Mouse (Mus musculus) CH12.LX (cell line): Measurements from ENCODE around the gene Tmtc1. TPM values are rescaled to one million over a fixed set of nuclear protein-coding genes. Genes with fewer than 3 reads are reported as not detected.

Source experiments
- DNase-seq: peaks from one replicate; pipeline ENCODE4 v3.0.0-alpha.2; 2013; ENCODE audit errors: extremely low read depth
- H3K27ac ChIP-seq: 2 replicates; pipeline ENCODE4 v1.5.1; 2012; ENCODE audit warnings: low read depth, mild to moderate bottlenecking, control low read depth, moderate library complexity; ENCODE audit not compliant: insufficient read depth
- H3K27me3 ChIP-seq: replicated peaks from 2 replicates; pipeline ENCODE3; 2012; ENCODE audit warnings: inconsistent platforms
- H3K36me3 ChIP-seq, 2 experiments: replicated peaks in 1 of 2; 2 replicates each; pipeline versions ENCODE3 to v1.6.1; 2012; ENCODE audit warnings: inconsistent platforms in 1 of 2, low read length in 1 of 2, mild to moderate bottlenecking in 1 of 2, mixed read lengths in 1 of 2, moderate library complexity in 1 of 2; ENCODE audit not compliant: control insufficient read depth in 1 of 2, insufficient read depth in 1 of 2
- H3K4me1 ChIP-seq, 2 experiments: 2 replicates each; pipeline ENCODE4 v1.6.1; 2012; ENCODE audit warnings: inconsistent platforms in 1 of 2, moderate library complexity in 1 of 2; ENCODE audit not compliant: insufficient read depth in 2 of 2, control insufficient read depth in 1 of 2
- H3K4me2 ChIP-seq: 2 replicates; pipeline ENCODE4 v1.6.1; 2012; ENCODE audit warnings: low read depth, mild to moderate bottlenecking, control low read depth; ENCODE audit not compliant: poor library complexity, insufficient read depth, severe bottlenecking
- H3K4me3 ChIP-seq, 3 experiments: fragments of 150-350 bp in 1 of 3; sonication (generic) in 1 of 3; replicated peaks in 1 of 3; 2 replicates each; pipeline versions ENCODE3 to v1.5.1; 2011 to 2012; ENCODE audit warnings: low read depth in 2 of 3, low read length in 2 of 3, mild to moderate bottlenecking in 2 of 3, moderate library complexity in 2 of 3, control low read depth in 1 of 3, improper control_type of control experiment in 1 of 3, inconsistent platforms in 1 of 3, mixed read lengths in 1 of 3; ENCODE audit not compliant: poor library complexity in 1 of 3
- H3K79me2 ChIP-seq: replicated peaks from 2 replicates; pipeline ENCODE4 v1.6.1; 2012; ENCODE audit warnings: mild to moderate bottlenecking, moderate library complexity; ENCODE audit not compliant: control insufficient read depth, poor library complexity, insufficient read depth, severe bottlenecking; ENCODE audit errors: extremely low read depth
- H3K9ac ChIP-seq: 2 replicates; pipeline ENCODE4 v1.6.1; 2012; ENCODE audit warnings: low read depth, mild to moderate bottlenecking, control low read depth, moderate library complexity; ENCODE audit not compliant: insufficient read depth
- H3K9me3 ChIP-seq: replicated peaks from 2 replicates; pipeline ENCODE3; 2012; ENCODE audit warnings: low read length, inconsistent platforms, mixed read lengths
- CHD1 ChIP-seq: IDR thresholded peaks from 2 replicates; pipeline ENCODE4 v1.6.1; 2012; ENCODE audit warnings: low read depth, low read length, improper control_type of control experiment, inconsistent platforms
- E2F4 ChIP-seq: IDR thresholded peaks from 2 replicates; pipeline ENCODE4 v1.6.1; 2011; ENCODE audit warnings: low read depth, low read length, improper control_type of control experiment; ENCODE audit not compliant: insufficient replicate concordance
- EP300 ChIP-seq: IDR thresholded peaks from 2 replicates; pipeline ENCODE4 v1.6.1; 2011; ENCODE audit warnings: low read length, improper control_type of control experiment
- ETS1 ChIP-seq: conservative IDR thresholded peaks from 2 replicates; pipeline ENCODE4 v1.6.1; 2012; ENCODE audit warnings: low read depth, mild to moderate bottlenecking, inconsistent platforms, low read length, improper control_type of control experiment, moderate library complexity
- JUN ChIP-seq: IDR thresholded peaks from 2 replicates; pipeline ENCODE4 v1.6.1; 2011; ENCODE audit warnings: low read depth, mild to moderate bottlenecking, low read length, improper control_type of control experiment, moderate library complexity; ENCODE audit not compliant: insufficient read depth
- MAFK ChIP-seq: IDR thresholded peaks from 2 replicates; pipeline ENCODE4 v1.6.1; 2011; ENCODE audit warnings: low read length, improper control_type of control experiment; ENCODE audit not compliant: insufficient replicate concordance
- MAZ ChIP-seq: IDR thresholded peaks from 2 replicates; pipeline ENCODE4 v1.6.1; 2012; ENCODE audit warnings: low read depth, mild to moderate bottlenecking, inconsistent platforms, low read length, improper control_type of control experiment, moderate library complexity
- MEF2A ChIP-seq: IDR thresholded peaks from 2 replicates; pipeline ENCODE4 v1.6.1; 2014; ENCODE audit warnings: low read depth, mild to moderate bottlenecking, inconsistent platforms, low read length, improper control_type of control experiment, borderline replicate concordance
- MXI1 ChIP-seq: IDR thresholded peaks from 2 replicates; pipeline ENCODE4 v1.6.1; 2011; ENCODE audit warnings: mild to moderate bottlenecking, low read depth, low read length, improper control_type of control experiment
- MYC ChIP-seq: IDR thresholded peaks from 2 replicates; pipeline ENCODE4 v1.6.1; 2011; ENCODE audit warnings: low read depth, mild to moderate bottlenecking, improper control_type of control experiment, low read length
- NELFE ChIP-seq: IDR thresholded peaks from 2 replicates; pipeline ENCODE4 v1.6.1; 2011; ENCODE audit warnings: low read depth, low read length, improper control_type of control experiment
- NRF1 ChIP-seq: IDR thresholded peaks from 2 replicates; pipeline ENCODE4 v1.6.1; 2014; ENCODE audit warnings: low read depth, mild to moderate bottlenecking, inconsistent platforms, low read length, improper control_type of control experiment, moderate library complexity
- POLR2AphosphoS2 ChIP-seq: IDR thresholded peaks from 2 replicates; pipeline ENCODE4 v1.6.1; 2011; ENCODE audit warnings: low read depth, low read length, improper control_type of control experiment
- RAD21 ChIP-seq: IDR thresholded peaks from 2 replicates; pipeline ENCODE4 v1.6.1; 2011; ENCODE audit warnings: low read depth, mild to moderate bottlenecking, low read length, improper control_type of control experiment, moderate library complexity
- SIN3A ChIP-seq: IDR thresholded peaks from 2 replicates; pipeline ENCODE4 v1.6.1; 2012; ENCODE audit warnings: low read length, improper control_type of control experiment, inconsistent platforms
- SMC3 ChIP-seq: IDR thresholded peaks from 2 replicates; pipeline ENCODE4 v1.6.1; 2011; ENCODE audit warnings: low read depth, low read length, improper control_type of control experiment
- TBP ChIP-seq: conservative IDR thresholded peaks from 2 replicates; pipeline ENCODE4 v1.6.1; 2011; ENCODE audit warnings: low read depth, low read length, improper control_type of control experiment
- UBTF ChIP-seq: IDR thresholded peaks from 2 replicates; pipeline ENCODE4 v1.6.1; 2012; ENCODE audit warnings: low read depth, mild to moderate bottlenecking, inconsistent platforms, low read length, improper control_type of control experiment, moderate library complexity
- USF1 ChIP-seq: IDR thresholded peaks from 2 replicates; pipeline ENCODE4 v1.6.1; 2014; ENCODE audit warnings: low read depth, mild to moderate bottlenecking, inconsistent platforms, low read length, improper control_type of control experiment
- ZC3H11A ChIP-seq: IDR thresholded peaks from 2 replicates; pipeline ENCODE4 v1.6.1; 2012; ENCODE audit warnings: low read depth, mild to moderate bottlenecking, inconsistent platforms, low read length, improper control_type of control experiment
- ZNF384 ChIP-seq: IDR thresholded peaks from 2 replicates; pipeline ENCODE4 v1.6.1; 2012; ENCODE audit warnings: low read depth, low read length, improper control_type of control experiment, inconsistent platforms
- dilution Hi-C: fragments of 300-500 bp; cut with MboI; formaldehyde crosslinking; loops from 2 replicates; pipeline ENCODE4 v1.14.3; 2020; ENCODE audit warnings: low sequenced_read_pairs; ENCODE audit not compliant: extremely low pct_unique_long_range_greater_than_20kb, extremely low pct_ligation_motif_present
- in situ Hi-C: fragments of 300-500 bp; cut with MboI; formaldehyde crosslinking; loops from 3 replicates; pipeline ENCODE4 v1.14.3; 2019; ENCODE audit warnings: low sequenced_read_pairs, low pct_ligation_motif_present, low pct_unique_long_range_greater_than_20kb, mixed read lengths
- polyA plus RNA-seq: library from polyadenylated mRNA; unstranded; fragments of >175 nt; gene quantifications from 2 replicates; pipeline ENCODE4 v1.2.1, GENCODE M21; 2012; ENCODE audit warnings: low read depth; ENCODE audit not compliant: insufficient read length
- total RNA-seq, 2 experiments: library from RNA; depleted of rRNA; stranded (reverse); fragments of 300-350 nt in 1 of 2; fragments of >200 nt in 1 of 2; gene quantifications; 2 replicates each; pipeline ENCODE4 v1.2.3; 2012 to 2014

The Tmtc1 gene
- total and polyA plus RNA-seq, 3 experiments = 0.03 to 0.13 (median 0.04) TPM

DNA sequence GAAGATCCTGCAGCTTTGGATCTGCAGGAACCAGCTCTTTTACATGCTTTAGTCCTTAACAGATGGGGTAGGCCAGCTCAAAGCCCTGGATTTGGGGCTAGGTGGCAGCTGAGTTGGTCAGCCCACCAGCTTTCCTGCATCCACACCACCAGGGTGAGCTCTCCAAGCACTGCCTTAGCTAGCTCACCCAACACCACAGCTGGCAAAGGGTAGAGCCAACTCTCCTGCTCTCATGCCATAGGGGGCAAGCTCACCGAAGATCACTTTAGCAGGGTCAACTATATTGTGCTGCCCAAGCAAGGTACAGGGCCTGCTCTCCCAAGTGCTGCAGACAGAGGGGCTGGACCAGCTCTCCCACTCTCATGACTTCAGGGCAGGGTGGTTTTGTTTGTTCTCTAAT, 6.6 kb downstream of the Tmtc1 start:
- Histone ChIP-seq H3K9ac (no peak overlapping the region), H3K36me3 (no peaks in the 10 kb centered on the region), H3K4me2 (no peak overlapping the region), H3K9me3 (no peaks in the 10 kb centered on the region), H3K27ac (no peak overlapping the region), H3K4me1 (peaks cover 2 to 18% of the 10 kb centered on the region in 2 experiments; a peak in 2 of 4 replicates), H3K27me3 (no peaks in the 10 kb centered on the region), H3K79me2 (no peaks in the 10 kb centered on the region), H3K4me3 (no peak overlapping the region)
- TF ChIP-seq E2F4 (no peak), TBP (no peak), RAD21 (no peak), SMC3 (no peak), UBTF (no peak), EP300 (no peak), SIN3A (no peak), MAZ (no peak), CHD1 (no peak), ZC3H11A (no peak)
- no peak for DNase-seq
- in situ Hi-C loops = no loop called here
- dilution Hi-C loops = no loop called here

DNA sequence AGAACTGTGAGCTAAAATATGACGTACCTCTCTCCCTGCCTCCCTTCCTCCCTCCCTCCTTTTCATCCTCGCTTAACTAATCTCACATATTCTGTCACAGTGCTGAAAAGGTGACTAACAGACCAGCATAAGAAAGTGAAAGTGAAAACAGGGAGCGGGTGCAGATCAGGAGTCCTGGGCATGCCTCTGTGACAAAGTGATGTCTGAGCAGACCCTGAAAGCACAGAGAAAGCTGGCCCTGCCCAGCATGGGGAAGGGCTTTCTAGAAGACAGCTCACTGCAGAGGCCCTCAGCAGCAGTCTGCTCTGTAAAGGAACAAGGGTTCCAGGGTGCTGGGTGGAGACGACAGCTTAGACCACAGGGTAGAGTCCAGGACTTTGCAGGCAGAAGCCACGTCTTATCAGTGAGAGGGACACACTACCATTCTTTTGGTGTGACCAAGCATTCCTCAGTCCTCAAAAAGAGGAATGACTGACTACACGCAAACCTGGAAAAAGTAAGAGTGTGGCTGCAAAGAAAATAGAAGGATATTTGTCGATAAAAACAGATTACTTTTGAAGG, 7.7 kb downstream of the Tmtc1 start:
- Histone ChIP-seq H3K9me3 (no peaks in the 10 kb centered on the region), H3K79me2 (no peaks in the 10 kb centered on the region), H3K4me1 (peaks cover 2 to 18% of the 10 kb centered on the region in 2 experiments; a peak in 2 of 4 replicates), H3K36me3 (no peaks in the 10 kb centered on the region), H3K9ac (no peak overlapping the region), H3K4me3 (no peak overlapping the region), H3K27me3 (no peaks in the 10 kb centered on the region), H3K4me2 (peak overlapping the region; percentile 47), H3K27ac (no peak overlapping the region)
- peak; percentile 57 for DNase-seq
- in situ Hi-C loops = no loop called here
- TF ChIP-seq ZC3H11A (no peak), MAFK (no peak), TBP (no peak), MXI1 (no peak), NRF1 (no peak), USF1 (no peak), ETS1 (no peak; the same call in 1 of the 2 replicates), SIN3A (no peak), JUN (no peak), SMC3 (no peak), ZNF384 (no peak), POLR2AphosphoS2 (no peak), E2F4 (no peak), NELFE (no peak), MEF2A (no peak), MYC (no peak)
- dilution Hi-C loops = no loop called here
